ENCODE assay signal across 19 mouse cellular contexts in genomic region chr7:66954723-66955122, GRCm38 (mm10).
A peak's percentile ranks its signal among the peaks of the same experiment; 100 is the strongest.
DNase-seq lines count a peak whose midpoint lies in the region; ATAC-seq and TF ChIP-seq lines count a peak whose summit lies in the region.
"Had no signal": no experiment of that assay in that cellular context is flagged by ENCODE, and none has a peak within 500 bp of the region (broad histone marks: within the 10 kb centered on the region; RNA-seq: fewer than 3 reads in every experiment).

No protein-coding gene starts in this region.

- TF ChIP-seq EP300 in stomach, postnatal 0 days (optimal IDR thresholded peaks at IDR 0.05), result no peak

- H3K4me1 ChIP-seq in heart, embryonic 15.5 days (replicated peaks), result peaks cover 32% of the 10 kb centered on the region
- peaks cover 15% of the 10 kb centered on the region for H3K4me1 ChIP-seq in intestine, embryonic 15.5 days (replicated peaks)
- H3K4me1 ChIP-seq in stomach, postnatal 0 days (replicated peaks; ENCODE audit: control insufficient read depth, insufficient read depth), result 0 out of 2 replicates have a peak, but pooled peaks cover 2% of the 10 kb centered on the region

- TF ChIP-seq CTCF in stomach, postnatal 0 days (IDR thresholded peaks at IDR 0.05; ENCODE audit: low read depth), result no peak

- H3K4me3 ChIP-seq in heart, embryonic 15.5 days, result no peak overlapping the region
- no peak overlapping the region for H3K4me3 ChIP-seq in intestine, embryonic 15.5 days (replicated peaks)
- no peak overlapping the region for H3K4me3 ChIP-seq in stomach, postnatal 0 days (ENCODE audit: low read depth, low read length)
- H3K4me3 ChIP-seq: gastrocnemius, adult 2 months; hindbrain, embryonic 15.5 days; limb, embryonic 15.5 days; neural tube, embryonic 15.5 days had no signal

- no peak for DNase-seq in heart, adult 18-20 months
- peak; percentile 3 for DNase-seq in thymus, postnatal 14 days
- no peak for DNase-seq in thymus, postnatal 25 days
- DNase-seq in stomach, postnatal 0 days (ENCODE audit: low spot score), result no peak
- DNase-seq in adrenal gland, postnatal 14 days, result no peak
- DNase-seq: adrenal gland, postnatal 36 days; cerebellum, postnatal 36 days; gastrocnemius, adult 2 months; right cerebral cortex, adult 18-20 months; thymus, adult 2 months had no signal

- WGBS in heart, embryonic 15.5 days, result 82% methylated on average over 5 of the region's 5 CpGs
- 80% methylated on average over 5 of the region's 5 CpGs for WGBS in intestine, embryonic 15.5 days
- WGBS in stomach, postnatal 0 days, result 80% methylated on average over 5 of the region's 5 CpGs

- H3K9me3 ChIP-seq in heart, embryonic 15.5 days (replicated peaks), result no peaks in the 10 kb centered on the region
- H3K9me3 ChIP-seq in intestine, embryonic 15.5 days, result no peaks in the 10 kb centered on the region
- no peaks in the 10 kb centered on the region for H3K9me3 ChIP-seq in stomach, postnatal 0 days (ENCODE audit: control insufficient read depth, low read length)
- H3K9me3 ChIP-seq: hindbrain, embryonic 15.5 days; limb, embryonic 15.5 days; neural tube, embryonic 15.5 days had no signal

- no peak for ATAC-seq in heart, embryonic 15.5 days (replicated peaks; ENCODE audit: insufficient number of reproducible peaks, insufficient read depth, low FRiP score, low read depth)
- ATAC-seq in intestine, embryonic 15.5 days, result peak; percentile 69
- 0 out of 2 replicates have a peak, but pooled peaks have one; percentile 40 for ATAC-seq in stomach, postnatal 0 days (ENCODE audit: low FRiP score, low TSS enrichment)
- no peak for ATAC-seq in monocyte, adult 5-6 weeks (replicated peaks; ENCODE audit: insufficient number of reproducible peaks, low FRiP score, low TSS enrichment, poor library complexity, severe bottlenecking)
- ATAC-seq: CD4-positive, CD25-positive, alpha-beta regulatory T cell, adult 4 months; forebrain, embryonic 14.5 days had no signal

- no peaks in the 10 kb centered on the region for H3K36me3 ChIP-seq in heart, embryonic 15.5 days
- no peaks in the 10 kb centered on the region for H3K36me3 ChIP-seq in intestine, embryonic 15.5 days
- no peaks in the 10 kb centered on the region for H3K36me3 ChIP-seq in stomach, postnatal 0 days (ENCODE audit: control insufficient read depth, insufficient read depth, low read length)
- H3K36me3 ChIP-seq: hindbrain, embryonic 15.5 days; limb, embryonic 15.5 days; neural tube, embryonic 15.5 days had no signal

- no peak overlapping the region for H3K4me2 ChIP-seq in heart, embryonic 15.5 days
- no peak overlapping the region for H3K4me2 ChIP-seq in intestine, embryonic 15.5 days (replicated peaks)
- H3K4me2 ChIP-seq in stomach, postnatal 0 days (replicated peaks; ENCODE audit: low read depth), result no peak overlapping the region
- H3K4me2 ChIP-seq: hindbrain, embryonic 15.5 days; limb, embryonic 15.5 days; lung, embryonic 14.5 days; neural tube, embryonic 15.5 days had no signal

- peak overlapping the region; percentile 87 for H3K27ac ChIP-seq in heart, embryonic 15.5 days
- H3K27ac ChIP-seq in intestine, embryonic 15.5 days, result no peak overlapping the region
- no peak overlapping the region for H3K27ac ChIP-seq in stomach, postnatal 0 days (replicated peaks)

- H3K27me3 ChIP-seq in heart, embryonic 15.5 days, result no peaks in the 10 kb centered on the region
- H3K27me3 ChIP-seq in intestine, embryonic 15.5 days (replicated peaks), result no peaks in the 10 kb centered on the region
- no peaks in the 10 kb centered on the region for H3K27me3 ChIP-seq in stomach, postnatal 0 days (ENCODE audit: control insufficient read depth, insufficient read depth, low read length)
- H3K27me3 ChIP-seq: hindbrain, embryonic 15.5 days; limb, embryonic 15.5 days; neural tube, embryonic 15.5 days had no signal

- H3K9ac ChIP-seq in heart, embryonic 15.5 days, result no peak overlapping the region
- no peak overlapping the region for H3K9ac ChIP-seq in intestine, embryonic 15.5 days
- H3K9ac ChIP-seq in stomach, postnatal 0 days (ENCODE audit: low read length), result no peak overlapping the region
- H3K9ac ChIP-seq: hindbrain, embryonic 15.5 days; limb, embryonic 15.5 days; lung, embryonic 14.5 days; neural tube, embryonic 15.5 days had no signal

Comparison
In these comparisons a context has a peak if more than half of its experiments do, and no peak if none do; other contexts are left out.
1. ATAC-seq: peak in intestine, embryonic 15.5 days (single experiment) and stomach, postnatal 0 days (single experiment); none in heart, embryonic 15.5 days (single experiment) and monocyte, adult 5-6 weeks (single experiment).